Mouse (Mus musculus): Measurements from ENCODE around the gene Mif. TPM values are rescaled to one million over a fixed set of nuclear protein-coding genes. Genes with fewer than 3 reads are reported as not detected.

Gene Mif
- polyA plus RNA-seq, 1 experiment from 2014 or later: 1,948 TPM

- H3K4me1 ChIP-seq (ENCODE audit: control insufficient read depth, insufficient read depth, low read length): no peaks in the 10 kb centered on the region
- no peak overlapping the region for H3K27ac ChIP-seq (ENCODE audit: low read depth, low read length)
- ATAC-seq (ENCODE audit: low read depth): no peak
- no peaks in the 10 kb centered on the region for H3K27me3 ChIP-seq (ENCODE audit: control insufficient read depth, insufficient read depth, low read length)
- no peaks in the 10 kb centered on the region for H3K36me3 ChIP-seq (ENCODE audit: control insufficient read depth, insufficient read depth, low read length)
- no peak overlapping the region for H3K4me2 ChIP-seq (ENCODE audit: low read depth, low read length)
- H3K9ac ChIP-seq (replicated peaks; ENCODE audit: low read depth, low read length): no peak overlapping the region
- no peak overlapping the region for H3K4me3 ChIP-seq (ENCODE audit: low read depth, low read length)
- WGBS: 93% methylated on average over 10 of the region's 10 CpGs
- no peaks in the 10 kb centered on the region for H3K9me3 ChIP-seq (ENCODE audit: control insufficient read depth, low read length)
These were observed 20.3 kb upstream of the Mif start for GRCm38 (mm10) chr10:75880351-75880750.

- no peaks in the 10 kb centered on the region for H3K9me3 ChIP-seq (ENCODE audit: control insufficient read depth, low read length)
- no peak overlapping the region for H3K9ac ChIP-seq (replicated peaks; ENCODE audit: low read depth, low read length)
- no peak for ATAC-seq (ENCODE audit: low read depth)
- H3K36me3 ChIP-seq (ENCODE audit: control insufficient read depth, insufficient read depth, low read length): no peaks in the 10 kb centered on the region
- WGBS: 86% methylated on average over 3 of the region's 3 CpGs
- no peaks in the 10 kb centered on the region for H3K27me3 ChIP-seq (ENCODE audit: control insufficient read depth, insufficient read depth, low read length)
- H3K4me2 ChIP-seq (ENCODE audit: low read depth, low read length): no peak overlapping the region
- no peaks in the 10 kb centered on the region for H3K4me1 ChIP-seq (ENCODE audit: control insufficient read depth, insufficient read depth, low read length)
- no peak overlapping the region for H3K4me3 ChIP-seq (ENCODE audit: low read depth, low read length)
- no peak overlapping the region for H3K27ac ChIP-seq (ENCODE audit: low read depth, low read length)
These were observed 18.8 kb upstream of the Mif start for GRCm38 (mm10) chr10:75878836-75879235.

- no peaks in the 10 kb centered on the region for H3K36me3 ChIP-seq (ENCODE audit: control insufficient read depth, insufficient read depth, low read length)
- peak overlapping the region; percentile 16; the same call in 1 of the 2 replicates for H3K4me3 ChIP-seq (ENCODE audit: low read depth, low read length)
- 18% methylated on average over 10 of the region's 10 CpGs for WGBS
- no peak; the same call in 1 of the 2 replicates for ATAC-seq (ENCODE audit: low read depth)
- H3K27me3 ChIP-seq (ENCODE audit: control insufficient read depth, insufficient read depth, low read length): no peaks in the 10 kb centered on the region
- H3K9me3 ChIP-seq (ENCODE audit: control insufficient read depth, low read length): no peaks in the 10 kb centered on the region
- peak overlapping the region; percentile 86 for H3K27ac ChIP-seq (ENCODE audit: low read depth, low read length)
- peak overlapping the region; percentile 61 for H3K4me2 ChIP-seq (ENCODE audit: low read depth, low read length)
- H3K4me1 ChIP-seq (ENCODE audit: control insufficient read depth, insufficient read depth, low read length): peaks cover 10% of the 10 kb centered on the region
- H3K9ac ChIP-seq (replicated peaks; ENCODE audit: low read depth, low read length): peak overlapping the region; percentile 17; the same call in 1 of the 2 replicates
These were observed 13.6 kb upstream of the Mif start for GRCm38 (mm10) chr10:75873543-75874170.

- Histone ChIP-seq H3K9me3 (ENCODE audit: control insufficient read depth, low read length) (no peaks in the 10 kb centered on the region), H3K27ac (ENCODE audit: low read depth, low read length) (peak overlapping the region; percentile 86), H3K36me3 (ENCODE audit: control insufficient read depth, insufficient read depth, low read length) (no peaks in the 10 kb centered on the region), H3K27me3 (ENCODE audit: control insufficient read depth, insufficient read depth, low read length) (no peaks in the 10 kb centered on the region), H3K9ac (replicated peaks; ENCODE audit: low read depth, low read length) (peak overlapping the region; percentile 17), H3K4me2 (ENCODE audit: low read depth, low read length) (peak overlapping the region; percentile 61), H3K4me1 (ENCODE audit: control insufficient read depth, insufficient read depth, low read length) (peaks cover 10% of the 10 kb centered on the region), H3K4me3 (ENCODE audit: low read depth, low read length) (peak overlapping the region; percentile 16)
- ATAC-seq (ENCODE audit: low read depth): peak; percentile 99
- WGBS: 2% methylated on average over 11 of the region's 11 CpGs
These were observed 13.0 kb upstream of the Mif start for GRCm38 (mm10) chr10:75872915-75873542.

- Histone ChIP-seq H3K4me1 (ENCODE audit: control insufficient read depth, insufficient read depth, low read length) (peaks cover 10% of the 10 kb centered on the region), H3K27me3 (ENCODE audit: control insufficient read depth, insufficient read depth, low read length) (no peaks in the 10 kb centered on the region), H3K4me3 (ENCODE audit: low read depth, low read length) (peak overlapping the region; percentile 16), H3K4me2 (ENCODE audit: low read depth, low read length) (peak overlapping the region; percentile 61), H3K9me3 (ENCODE audit: control insufficient read depth, low read length) (no peaks in the 10 kb centered on the region), H3K36me3 (ENCODE audit: control insufficient read depth, insufficient read depth, low read length) (no peaks in the 10 kb centered on the region), H3K9ac (replicated peaks; ENCODE audit: low read depth, low read length) (no peak overlapping the region; the same call in 1 of the 2 replicates), H3K27ac (ENCODE audit: low read depth, low read length) (peak overlapping the region; percentile 86)
- 38% methylated on average over 10 of the region's 10 CpGs for WGBS
- peak; percentile 3; the same call in 1 of the 2 replicates for ATAC-seq (ENCODE audit: low read depth)
These were observed 12.2 kb upstream of the Mif start for GRCm38 (mm10) chr10:75872025-75872914.

- Histone ChIP-seq H3K4me3 (ENCODE audit: low read depth, low read length) (no peak overlapping the region), H3K27me3 (ENCODE audit: control insufficient read depth, insufficient read depth, low read length) (no peaks in the 10 kb centered on the region), H3K9me3 (ENCODE audit: control insufficient read depth, low read length) (no peaks in the 10 kb centered on the region), H3K36me3 (ENCODE audit: control insufficient read depth, insufficient read depth, low read length) (peaks cover 7% of the 10 kb centered on the region), H3K27ac (ENCODE audit: low read depth, low read length) (no peak overlapping the region), H3K9ac (replicated peaks; ENCODE audit: low read depth, low read length) (no peak overlapping the region), H3K4me2 (ENCODE audit: low read depth, low read length) (no peak overlapping the region), H3K4me1 (ENCODE audit: control insufficient read depth, insufficient read depth, low read length) (peaks cover 8% of the 10 kb centered on the region; the same call in 1 of the 2 replicates)
- WGBS: 72% methylated on average over 5 of the region's 5 CpGs
- no peak for ATAC-seq (ENCODE audit: low read depth)
These were observed 1.5 kb upstream of the Mif start for GRCm38 (mm10) chr10:75861587-75861986.

- ATAC-seq (ENCODE audit: low read depth): no peak
- Histone ChIP-seq H3K27ac (ENCODE audit: low read depth, low read length) (peak overlapping the region; percentile 93), H3K4me3 (ENCODE audit: low read depth, low read length) (no peak overlapping the region), H3K9ac (replicated peaks; ENCODE audit: low read depth, low read length) (no peak overlapping the region; the same call in 1 of the 2 replicates), H3K36me3 (ENCODE audit: control insufficient read depth, insufficient read depth, low read length) (peaks cover 7% of the 10 kb centered on the region), H3K4me1 (ENCODE audit: control insufficient read depth, insufficient read depth, low read length) (peaks cover 8% of the 10 kb centered on the region; the same call in 1 of the 2 replicates), H3K9me3 (ENCODE audit: control insufficient read depth, low read length) (no peaks in the 10 kb centered on the region), H3K27me3 (ENCODE audit: control insufficient read depth, insufficient read depth, low read length) (no peaks in the 10 kb centered on the region), H3K4me2 (ENCODE audit: low read depth, low read length) (peak overlapping the region; percentile 74; the same call in 1 of the 2 replicates)
- WGBS: 45% methylated on average over 7 of the region's 7 CpGs
These were observed 706 bp upstream of the Mif start for GRCm38 (mm10) chr10:75860746-75861145.

GRCm38 (mm10) chr10:75859107-75859746 lies 813 bp downstream of the Mif start:
- peak overlapping the region; percentile 93 for H3K27ac ChIP-seq (ENCODE audit: low read depth, low read length)
- H3K4me2 ChIP-seq (ENCODE audit: low read depth, low read length): peak overlapping the region; percentile 74
- H3K4me3 ChIP-seq (ENCODE audit: low read depth, low read length): peak overlapping the region; percentile 59
- peaks cover 7% of the 10 kb centered on the region for H3K36me3 ChIP-seq (ENCODE audit: control insufficient read depth, insufficient read depth, low read length)
- no peaks in the 10 kb centered on the region for H3K27me3 ChIP-seq (ENCODE audit: control insufficient read depth, insufficient read depth, low read length)
- ATAC-seq (ENCODE audit: low read depth): peak; percentile 77
- peaks cover 8% of the 10 kb centered on the region; the same call in 1 of the 2 replicates for H3K4me1 ChIP-seq (ENCODE audit: control insufficient read depth, insufficient read depth, low read length)
- WGBS: 3% methylated on average over 27 of the region's 27 CpGs
- peak overlapping the region; percentile 84 for H3K9ac ChIP-seq (replicated peaks; ENCODE audit: low read depth, low read length)
- H3K9me3 ChIP-seq (ENCODE audit: control insufficient read depth, low read length): no peaks in the 10 kb centered on the region

Data from neural tube, embryonic 14.5 days (tissue).